Mouse (Mus musculus) stomach, embryonic 16.5 days (tissue): ENCODE measurements around the gene Them7. TPM values are rescaled to one million over a fixed set of nuclear protein-coding genes. Genes with fewer than 3 reads are reported as not detected.
A peak's percentile ranks its signal among the peaks of the same experiment; 100 is the strongest.

Experiments used
- ATAC-seq: fragments of 200-750 bp; cut with Nextera tagmentation; 2 replicates; pipeline ENCODE4 v1.8.0; 2017; ENCODE audit warnings: moderate number of reproducible peaks, moderate TSS enrichment; ENCODE audit not compliant: insufficient read depth, low FRiP score
- H3K27ac ChIP-seq: fragments of 300-500 bp; sonication (generic); 2 replicates; pipeline ENCODE4 v1.5.1; 2014; ENCODE audit warnings: low read length
- H3K27me3 ChIP-seq: fragments of 300-500 bp; sonication (generic); 2 replicates; pipeline ENCODE4 v1.6.1; 2014; ENCODE audit warnings: low read length, control low read depth, mixed read lengths; ENCODE audit not compliant: control insufficient read depth, insufficient read depth
- H3K36me3 ChIP-seq: fragments of 300-500 bp; sonication (generic); 2 replicates; pipeline ENCODE4 v1.6.1; 2014; ENCODE audit warnings: low read length; ENCODE audit not compliant: control insufficient read depth, insufficient read depth
- H3K4me1 ChIP-seq: fragments of 300-500 bp; sonication (generic); 2 replicates; pipeline ENCODE4 v1.6.1; 2014; ENCODE audit warnings: low read length, control low read depth, mixed read lengths; ENCODE audit not compliant: control insufficient read depth, insufficient read depth
- H3K4me2 ChIP-seq: fragments of 300-500 bp; sonication (generic); 2 replicates; pipeline ENCODE4 v1.6.1; 2014; ENCODE audit warnings: low read depth, low read length, mixed read lengths
- H3K4me3 ChIP-seq: fragments of 300-500 bp; sonication (generic); replicated peaks from 2 replicates; pipeline ENCODE4 v1.5.1; 2014; ENCODE audit warnings: mild to moderate bottlenecking, low read length
- H3K9ac ChIP-seq: fragments of 300-500 bp; sonication (generic); 2 replicates; pipeline ENCODE4 v1.6.1; 2014; ENCODE audit warnings: low read length
- H3K9me3 ChIP-seq: fragments of 300-500 bp; sonication (generic); replicated peaks from 2 replicates; pipeline ENCODE4 v1.6.1; 2016; ENCODE audit warnings: low read length, control low read depth; ENCODE audit not compliant: control insufficient read depth
- WGBS: fragments of 180-500 bp; shearing (Covaris S2); extraction: QIAGEN DNeasy Blood & Tissue Kit; methylation state at CpG from one replicate; pipeline ENCODE4 v1.1.7; 2014; 5-methylcytosine and 5-hydroxymethylcytosine counted together
- polyA plus RNA-seq: library from polyadenylated mRNA; unstranded; fragments of >200 nt; fragmentation: Nextera tagmentation; extraction: Ambion mirVana; gene quantifications from 2 replicates; pipeline ENCODE4 v1.2.1, GENCODE M21; 2015

Gene Them7
- polyA plus RNA-seq, 1 experiment from 2014 or later, result 0.56 TPM

GRCm38 (mm10) chr2:105206563-105207174 is 17.5 kb upstream of the Them7 start:
- H3K27me3 ChIP-seq, result no peaks in the 10 kb centered on the region
- no peaks in the 10 kb centered on the region for H3K4me1 ChIP-seq
- no peaks in the 10 kb centered on the region for H3K9me3 ChIP-seq
- H3K27ac ChIP-seq, result no peak overlapping the region
- no peak for ATAC-seq
- H3K4me3 ChIP-seq, result no peak overlapping the region
- no peaks in the 10 kb centered on the region for H3K36me3 ChIP-seq
- no peak overlapping the region for H3K9ac ChIP-seq
- 34% methylated on average over 9 of the region's 9 CpGs for WGBS
- H3K4me2 ChIP-seq, result no peak overlapping the region

GRCm38 (mm10) chr2:105212839-105213238 is 11.3 kb upstream of the Them7 start:
- Histone ChIP-seq H3K9ac (no peak overlapping the region), H3K4me3 (no peak overlapping the region), H3K36me3 (no peaks in the 10 kb centered on the region), H3K27me3 (no peaks in the 10 kb centered on the region), H3K9me3 (no peaks in the 10 kb centered on the region), H3K27ac (no peak overlapping the region), H3K4me2 (no peak overlapping the region), H3K4me1 (no peaks in the 10 kb centered on the region)
- 63% methylated on average over 7 of the region's 7 CpGs for WGBS
- no peak for ATAC-seq

GRCm38 (mm10) chr2:105215914-105216313 is 8.2 kb upstream of the Them7 start:
- H3K4me1 ChIP-seq, result no peaks in the 10 kb centered on the region
- H3K36me3 ChIP-seq, result no peaks in the 10 kb centered on the region
- H3K4me2 ChIP-seq, result no peak overlapping the region
- H3K9me3 ChIP-seq, result no peaks in the 10 kb centered on the region
- H3K4me3 ChIP-seq, result no peak overlapping the region
- no peak overlapping the region for H3K27ac ChIP-seq
- H3K27me3 ChIP-seq, result no peaks in the 10 kb centered on the region
- 31% methylated on average over 8 of the region's 8 CpGs for WGBS
- H3K9ac ChIP-seq, result no peak overlapping the region
- no peak for ATAC-seq

GRCm38 (mm10) chr2:105219229-105219628 is 4.9 kb upstream of the Them7 start:
- no peak overlapping the region for H3K4me2 ChIP-seq
- H3K4me3 ChIP-seq, result no peak overlapping the region
- H3K9ac ChIP-seq, result no peak overlapping the region
- 76% methylated on average over 5 of the region's 5 CpGs for WGBS
- no peak for ATAC-seq
- no peaks in the 10 kb centered on the region for H3K4me1 ChIP-seq
- H3K27me3 ChIP-seq, result no peaks in the 10 kb centered on the region
- H3K27ac ChIP-seq, result no peak overlapping the region
- no peaks in the 10 kb centered on the region for H3K36me3 ChIP-seq
- H3K9me3 ChIP-seq, result no peaks in the 10 kb centered on the region

GRCm38 (mm10) chr2:105219664-105220063 is 4.5 kb upstream of the Them7 start:
- Histone ChIP-seq H3K27ac (no peak overlapping the region), H3K4me3 (no peak overlapping the region), H3K9me3 (no peaks in the 10 kb centered on the region), H3K27me3 (no peaks in the 10 kb centered on the region), H3K36me3 (no peaks in the 10 kb centered on the region), H3K4me2 (no peak overlapping the region), H3K4me1 (no peaks in the 10 kb centered on the region), H3K9ac (no peak overlapping the region)
- no peak for ATAC-seq
- WGBS, result 48% methylated on average over 8 of the region's 8 CpGs

- Histone ChIP-seq H3K4me2 (no peak overlapping the region), H3K9me3 (no peaks in the 10 kb centered on the region), H3K36me3 (no peaks in the 10 kb centered on the region), H3K27ac (no peak overlapping the region), H3K9ac (no peak overlapping the region), H3K27me3 (no peaks in the 10 kb centered on the region), H3K4me3 (no peak overlapping the region), H3K4me1 (no peaks in the 10 kb centered on the region)
- 60% methylated on average over 9 of the region's 9 CpGs for WGBS
- peak; percentile 54 for ATAC-seq
Observed at GRCm38 (mm10) chr2:105220738-105221303, 3.3 kb upstream of the Them7 start.

GRCm38 (mm10) chr2:105223606-105224005 is 514 bp upstream of the Them7 start:
- Histone ChIP-seq H3K9ac (no peak overlapping the region), H3K36me3 (no peaks in the 10 kb centered on the region), H3K9me3 (no peaks in the 10 kb centered on the region), H3K4me2 (no peak overlapping the region), H3K27ac (no peak overlapping the region), H3K27me3 (no peaks in the 10 kb centered on the region), H3K4me1 (no peaks in the 10 kb centered on the region), H3K4me3 (no peak overlapping the region)
- ATAC-seq, result no peak
- 87% methylated on average over 11 of the region's 11 CpGs for WGBS

GRCm38 (mm10) chr2:105224987-105225375 is 861 bp downstream of the Them7 start:
- H3K27me3 ChIP-seq, result no peaks in the 10 kb centered on the region
- H3K4me1 ChIP-seq, result no peaks in the 10 kb centered on the region
- no peak overlapping the region for H3K27ac ChIP-seq
- 79% methylated on average over 3 of the region's 3 CpGs for WGBS
- H3K9me3 ChIP-seq, result no peaks in the 10 kb centered on the region
- no peak for ATAC-seq
- no peak overlapping the region for H3K9ac ChIP-seq
- no peak overlapping the region for H3K4me2 ChIP-seq
- no peak overlapping the region for H3K4me3 ChIP-seq
- H3K36me3 ChIP-seq, result no peaks in the 10 kb centered on the region

GRCm38 (mm10) chr2:105226297-105226958 is 2.3 kb downstream of the Them7 start:
- Histone ChIP-seq H3K4me2 (no peak overlapping the region), H3K27me3 (no peaks in the 10 kb centered on the region), H3K27ac (no peak overlapping the region), H3K4me1 (no peaks in the 10 kb centered on the region), H3K9ac (no peak overlapping the region), H3K4me3 (no peak overlapping the region), H3K36me3 (no peaks in the 10 kb centered on the region), H3K9me3 (no peaks in the 10 kb centered on the region)
- WGBS, result 41% methylated on average over 7 of the region's 7 CpGs
- ATAC-seq, result no peak
